Mouse (Mus musculus) subcutaneous adipose tissue, adult 2 months (tissue): ENCODE measurements around the gene Prdm11. TPM values are rescaled to one million over a fixed set of nuclear protein-coding genes. Genes with fewer than 3 reads are reported as not detected.

Experiments
- polyA plus RNA-seq: library from polyadenylated mRNA; depleted of rRNA; stranded (reverse); fragments of >200 nt; gene quantifications from 2 replicates; pipeline ENCODE4 v1.2.3, GENCODE M21; 2012; ENCODE audit warnings: low replicate concordance; rRNA removed

The Prdm11 gene
- 2.5 and 10.3 TPM in 2 replicates for polyA plus RNA-seq

DNA sequence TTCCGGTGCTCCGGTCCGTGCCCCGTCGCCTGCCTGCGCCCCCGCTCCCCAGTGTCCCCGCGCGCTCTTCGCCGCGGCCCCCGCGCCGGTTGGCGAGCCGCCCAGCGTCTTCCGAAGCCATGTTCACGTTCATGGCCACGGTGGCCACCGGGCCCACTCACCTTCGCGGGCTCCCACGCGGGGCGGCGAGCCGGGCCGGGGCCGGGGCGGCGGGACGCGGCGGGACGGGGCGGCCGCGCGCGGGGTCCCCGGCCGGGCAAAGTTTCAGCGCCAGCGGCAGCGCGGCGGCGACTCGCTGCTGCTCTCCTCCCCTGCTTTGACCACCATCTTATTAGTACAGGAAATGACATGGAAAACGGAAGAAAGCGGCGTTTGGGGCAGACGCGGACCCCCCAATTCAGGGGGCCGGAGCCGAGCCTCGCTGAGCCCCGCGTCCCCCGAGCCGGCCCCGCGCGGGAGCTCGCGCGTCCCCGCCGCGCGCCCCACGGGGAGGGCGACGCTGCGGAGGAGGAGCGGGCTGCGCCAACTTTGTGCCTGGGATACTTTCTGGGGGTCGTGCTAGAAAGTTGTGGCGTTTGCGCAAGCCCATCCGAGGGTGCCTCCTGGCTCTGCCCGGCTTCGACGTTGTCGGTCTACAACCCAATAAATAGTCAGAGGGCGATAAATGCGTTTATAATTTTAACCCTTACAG lies at the start of gene Prdm11:
Gene Prdm11 (minus strand): TSS at position 350 of the 691 bp plus-strand sequence.

Other genes starting within 250 kb of the Prdm11 start
- gene Syt13, start 131.1 kb downstream of the Prdm11 start, polyA plus RNA-seq: 0.07 and 12.3 TPM in 2 replicates
- gene Trp53i11, start 141.4 kb upstream of the Prdm11 start, polyA plus RNA-seq: 41.8 and 80.3 TPM in 2 replicates